Mouse (Mus musculus) intestine, embryonic 15.5 days (tissue): ENCODE measurements around the gene Pou2f3. TPM values are rescaled to one million over a fixed set of nuclear protein-coding genes. Genes with fewer than 3 reads are reported as not detected.

Experiments used
- ATAC-seq: fragments of 200-750 bp; cut with Nextera tagmentation; 2 replicates; pipeline ENCODE4 v1.8.0; 2017; ENCODE audit warnings: moderate TSS enrichment, moderate library complexity
- H3K27ac ChIP-seq: fragments of 300-500 bp; sonication (generic); 2 replicates; pipeline ENCODE4 v1.5.1; 2015; ENCODE audit warnings: mild to moderate bottlenecking, inconsistent platforms
- H3K27me3 ChIP-seq: fragments of 300-500 bp; sonication (generic); replicated peaks from 2 replicates; pipeline ENCODE4 v1.6.1; 2015; ENCODE audit warnings: inconsistent platforms
- H3K36me3 ChIP-seq: fragments of 300-500 bp; sonication (generic); 2 replicates; pipeline ENCODE4 v1.6.1; 2015; ENCODE audit warnings: inconsistent platforms
- H3K4me1 ChIP-seq: fragments of 300-500 bp; sonication (generic); replicated peaks from 2 replicates; pipeline ENCODE4 v1.6.1; 2015; ENCODE audit warnings: inconsistent platforms
- H3K4me2 ChIP-seq: fragments of 300-500 bp; sonication (generic); replicated peaks from 2 replicates; pipeline ENCODE4 v1.6.1; 2015; ENCODE audit warnings: mild to moderate bottlenecking, inconsistent platforms
- H3K4me3 ChIP-seq: fragments of 300-500 bp; sonication (generic); replicated peaks from 2 replicates; pipeline ENCODE4 v1.5.1; 2015; ENCODE audit warnings: inconsistent platforms
- H3K9ac ChIP-seq: fragments of 300-500 bp; sonication (generic); 2 replicates; pipeline ENCODE4 v1.6.1; 2015; ENCODE audit warnings: inconsistent platforms
- H3K9me3 ChIP-seq: fragments of 300-500 bp; sonication (generic); 2 replicates; pipeline ENCODE4 v1.6.1; 2016; ENCODE audit warnings: inconsistent platforms
- WGBS: fragments of 180-500 bp; shearing (Covaris S2); methylation state at CpG from one replicate; pipeline ENCODE4 v1.1.7; 2015; 5-methylcytosine and 5-hydroxymethylcytosine counted together
- polyA plus RNA-seq: library from polyadenylated mRNA; unstranded; fragments of >200 nt; fragmentation: Nextera tagmentation; extraction: Ambion mirVana; gene quantifications from 2 replicates; pipeline ENCODE4 v1.2.1, GENCODE M21; 2015

Pou2f3 gene
- polyA plus RNA-seq, 1 experiment from 2014 or later, result 0.70 TPM

DNA sequence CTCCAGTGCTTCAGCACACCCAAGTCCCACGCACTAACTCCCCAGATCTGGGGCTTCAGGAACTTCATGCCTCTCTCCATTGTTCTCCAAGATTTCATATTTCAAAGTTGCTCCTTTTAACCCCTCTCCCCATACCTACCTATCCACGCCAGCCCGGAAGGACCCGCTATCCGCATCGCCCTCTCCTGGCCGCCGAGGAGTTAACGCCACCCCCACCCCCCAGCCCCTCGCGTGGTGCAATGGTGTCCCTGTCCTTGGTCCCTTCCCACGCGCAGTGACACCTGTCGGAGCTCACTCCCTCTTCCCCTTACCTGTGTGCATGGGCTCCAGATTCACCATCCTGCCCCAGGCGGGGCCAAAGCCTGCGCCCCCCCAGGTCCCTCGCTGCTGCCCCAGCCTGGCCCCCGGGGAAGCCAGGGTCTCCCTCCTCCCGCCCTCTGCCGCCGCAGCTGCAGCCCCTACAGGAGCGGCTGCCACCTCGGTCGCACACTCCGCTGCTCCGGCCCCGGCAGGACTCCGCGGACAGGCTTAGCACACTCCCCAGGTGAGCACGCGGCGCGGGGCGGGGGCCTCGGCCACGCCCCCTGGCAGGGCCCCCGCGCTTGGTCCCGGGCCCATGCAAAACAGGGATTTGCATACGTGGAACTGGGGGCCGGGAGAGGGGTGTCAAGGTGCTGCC, 4.7 kb downstream of the Pou2f3 start:
- Histone ChIP-seq H3K36me3 (no peaks in the 10 kb centered on the region), H3K9me3 (no peaks in the 10 kb centered on the region), H3K27ac (no peak overlapping the region), H3K27me3 (peaks cover 26% of the 10 kb centered on the region), H3K9ac (peak overlapping the region; percentile 47), H3K4me2 (peak overlapping the region; percentile 90), H3K4me3 (peak overlapping the region; percentile 33), H3K4me1 (peaks cover 14% of the 10 kb centered on the region)
- whole genome bisulfite sequencing, result 2% methylated on average over 40 of the region's 41 CpGs
- peak; percentile 63 for ATAC-seq

DNA sequence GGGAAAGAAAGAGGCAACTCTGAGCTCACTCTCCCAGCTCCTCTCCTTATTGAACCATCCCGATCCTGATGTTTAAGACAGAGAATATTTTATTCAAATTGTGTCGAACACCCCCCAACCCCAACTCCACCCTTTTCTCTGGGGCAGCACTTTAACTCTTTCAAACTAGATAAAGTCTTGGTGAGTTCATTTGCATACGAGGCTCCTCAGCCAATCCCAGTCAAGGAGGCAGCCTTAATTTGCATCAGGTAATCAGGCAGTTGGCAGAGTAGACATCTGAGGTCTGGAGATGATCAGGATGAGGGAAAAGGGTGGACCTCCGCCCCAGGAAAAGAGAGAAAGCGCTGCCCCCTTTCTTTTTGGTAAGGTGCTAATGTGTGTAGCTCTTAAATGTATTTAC, 10.0 kb downstream of the Pou2f3 start:
- ATAC-seq, result no peak
- Histone ChIP-seq H3K36me3 (no peaks in the 10 kb centered on the region), H3K9ac (no peak overlapping the region), H3K4me1 (peaks cover 3% of the 10 kb centered on the region; the same call in 1 of the 2 replicates), H3K4me3 (no peak overlapping the region), H3K27ac (no peak overlapping the region), H3K9me3 (no peaks in the 10 kb centered on the region), H3K27me3 (peaks cover 18% of the 10 kb centered on the region), H3K4me2 (no peak overlapping the region)
- 21% methylated on average over 5 of the region's 5 CpGs for WGBS

DNA sequence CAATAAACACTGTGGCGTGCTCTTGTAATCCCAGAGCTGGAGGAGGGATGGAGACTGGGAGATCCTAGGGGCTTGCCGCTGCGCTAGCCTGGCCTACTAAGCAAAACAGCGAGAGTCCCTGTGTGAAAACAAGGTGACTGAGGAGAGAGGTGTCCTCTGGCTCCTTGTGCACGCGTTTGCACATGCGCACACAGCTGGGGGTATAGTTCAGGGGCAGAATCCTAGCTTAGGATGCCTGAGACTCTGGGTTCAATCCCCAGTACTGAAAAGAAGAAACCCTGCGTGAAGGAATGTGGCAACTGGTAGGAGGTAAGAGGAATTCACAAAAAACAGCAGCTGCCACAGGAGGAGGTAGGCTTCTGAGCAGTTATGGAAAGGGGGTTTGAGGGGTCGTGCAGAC, 16.2 kb downstream of the Pou2f3 start:
- H3K9ac ChIP-seq, result no peak overlapping the region

DNA sequence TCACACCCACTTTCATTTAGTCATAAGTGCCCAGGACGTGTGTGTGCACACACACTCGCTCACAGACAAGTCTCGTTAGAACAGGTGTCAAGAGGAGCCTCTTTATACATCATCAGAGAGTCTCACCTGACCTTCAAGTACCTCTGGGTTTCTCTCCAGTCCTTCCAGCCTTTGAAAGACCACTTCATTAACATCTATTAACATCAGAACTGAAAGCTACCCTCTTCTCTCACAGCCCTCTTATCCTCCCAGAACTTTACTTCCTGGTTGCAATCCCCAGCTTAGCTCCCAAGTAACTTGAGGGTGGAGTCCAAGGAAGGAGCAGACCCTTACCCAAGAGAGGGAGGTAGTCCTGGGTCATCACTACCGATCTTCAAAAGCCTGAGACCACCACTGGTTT, 18.6 kb downstream of the Pou2f3 start:
- H3K4me2 ChIP-seq, result no peak overlapping the region
- no peaks in the 10 kb centered on the region for H3K27me3 ChIP-seq
- 0 out of 2 replicates have a peak, but pooled peaks cover 3% of the 10 kb centered on the region for H3K4me1 ChIP-seq
- no peaks in the 10 kb centered on the region for H3K9me3 ChIP-seq
- 63% methylated on average over 4 of the region's 4 CpGs for WGBS
- H3K4me3 ChIP-seq, result no peak overlapping the region
- no peak overlapping the region for H3K27ac ChIP-seq
- H3K9ac ChIP-seq, result no peak overlapping the region
- H3K36me3 ChIP-seq, result no peaks in the 10 kb centered on the region
- no peak for ATAC-seq

More for the DNA sequence above, 16.2 kb downstream of the Pou2f3 start:
- ATAC-seq, result no peak
- WGBS, result 34% methylated on average over 9 of the region's 9 CpGs
- H3K27me3 ChIP-seq, result no peaks in the 10 kb centered on the region
- no peak overlapping the region for H3K27ac ChIP-seq
- no peak overlapping the region for H3K4me3 ChIP-seq
- no peaks in the 10 kb centered on the region for H3K9me3 ChIP-seq
- H3K36me3 ChIP-seq, result no peaks in the 10 kb centered on the region
- H3K4me1 ChIP-seq, result no peaks in the 10 kb centered on the region
- no peak overlapping the region for H3K4me2 ChIP-seq

DNA sequence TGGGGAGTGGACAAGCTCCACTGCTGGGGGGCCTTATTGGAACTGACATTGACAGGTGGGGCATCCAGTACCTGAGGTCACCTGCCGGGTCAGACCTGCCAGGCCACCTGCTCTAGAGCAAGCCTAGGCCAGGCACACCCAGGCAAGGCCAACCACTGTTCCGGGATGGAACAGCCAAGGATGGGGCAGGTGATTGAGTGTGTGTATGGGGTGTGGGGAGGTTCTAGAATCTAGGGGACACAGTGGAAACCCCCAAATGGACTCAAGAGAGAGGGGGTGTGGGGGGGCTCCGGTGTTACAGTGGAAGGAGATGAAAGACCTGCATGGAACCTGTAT, 21.2 kb downstream of the Pou2f3 start:
- H3K36me3 ChIP-seq, result no peaks in the 10 kb centered on the region
- H3K4me3 ChIP-seq, result no peak overlapping the region
- no peak overlapping the region for H3K9ac ChIP-seq
- no peaks in the 10 kb centered on the region for H3K27me3 ChIP-seq
- ATAC-seq, result 0 out of 2 replicates have a peak, but pooled peaks have one; percentile 50
- no peak overlapping the region for H3K4me2 ChIP-seq
- H3K27ac ChIP-seq, result no peak overlapping the region
- no peaks in the 10 kb centered on the region for H3K9me3 ChIP-seq
- H3K4me1 ChIP-seq, result 0 out of 2 replicates have a peak, but pooled peaks cover 3% of the 10 kb centered on the region
- 56% methylated on average over 3 of the region's 3 CpGs for WGBS

DNA sequence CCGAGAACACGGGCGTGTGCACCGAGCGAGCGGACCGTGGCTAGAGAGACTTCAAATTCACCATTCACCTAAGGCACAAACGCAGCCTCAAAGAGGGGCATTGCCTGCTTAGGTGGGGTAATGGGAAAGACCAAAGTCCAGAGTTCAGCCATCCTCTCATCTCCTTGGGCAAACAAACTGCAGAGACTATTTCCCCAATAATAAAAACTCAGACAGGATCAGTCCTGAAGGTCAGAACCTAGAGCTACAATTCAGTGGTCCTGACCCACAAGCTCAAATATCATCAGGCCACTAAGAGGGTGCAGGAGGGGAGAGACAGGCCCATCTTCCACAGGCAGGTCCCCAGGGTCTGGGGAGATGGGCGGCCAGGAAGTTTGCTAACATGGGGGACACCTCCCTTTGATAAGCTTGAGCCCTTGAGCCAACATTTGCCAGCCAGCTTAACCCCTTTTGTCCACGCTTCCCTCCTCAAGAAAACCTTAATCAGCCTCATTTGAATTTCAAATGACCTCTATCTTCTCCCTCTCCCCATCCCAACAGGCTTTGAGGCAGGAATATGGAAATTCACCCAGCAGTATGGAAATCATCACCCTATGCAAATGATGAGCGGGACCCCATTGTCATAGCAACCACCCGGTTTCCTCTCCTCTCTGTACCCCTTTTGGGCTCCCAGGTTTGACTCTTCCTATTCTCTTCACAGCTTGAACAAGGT, 21.7 kb downstream of the Pou2f3 start:
- Histone ChIP-seq H3K4me3 (no peak overlapping the region), H3K4me2 (peak overlapping the region; percentile 28; the same call in 1 of the 2 replicates), H3K9ac (no peak overlapping the region), H3K9me3 (no peaks in the 10 kb centered on the region), H3K4me1 (0 out of 2 replicates have a peak, but pooled peaks cover 3% of the 10 kb centered on the region), H3K27me3 (no peaks in the 10 kb centered on the region), H3K36me3 (no peaks in the 10 kb centered on the region), H3K27ac (no peak overlapping the region)
- WGBS, result 56% methylated on average over 12 of the region's 12 CpGs
- peak; percentile 60 for ATAC-seq

DNA sequence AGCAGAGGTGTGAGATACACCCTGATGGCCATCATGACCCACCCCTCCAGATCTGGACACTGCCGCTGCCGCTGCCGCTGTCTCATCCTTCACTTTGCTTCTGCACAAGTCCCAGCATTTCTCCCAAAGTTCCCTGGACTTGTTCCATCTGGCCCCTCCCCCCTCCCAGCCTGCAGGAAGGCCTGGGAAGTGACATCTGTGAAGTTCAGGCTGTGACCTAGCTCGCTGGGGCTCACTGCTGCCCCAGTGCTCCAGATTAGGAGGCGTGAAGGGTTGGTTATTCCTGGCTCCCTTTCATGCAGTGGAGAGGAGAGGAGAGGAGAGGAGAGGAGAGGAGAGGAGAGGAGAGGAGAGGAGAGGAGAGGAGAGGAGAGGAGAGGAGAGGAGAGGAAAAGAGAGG, 30.6 kb downstream of the Pou2f3 start:
- Histone ChIP-seq H3K9me3 (no peaks in the 10 kb centered on the region), H3K27ac (no peak overlapping the region), H3K4me3 (no peak overlapping the region), H3K27me3 (no peaks in the 10 kb centered on the region), H3K4me2 (no peak overlapping the region), H3K4me1 (0 out of 2 replicates have a peak, but pooled peaks cover 2% of the 10 kb centered on the region), H3K9ac (no peak overlapping the region), H3K36me3 (no peaks in the 10 kb centered on the region)
- 53% methylated on average over 5 of the region's 5 CpGs for WGBS
- peak; percentile 56; the same call in 1 of the 2 replicates for ATAC-seq

DNA sequence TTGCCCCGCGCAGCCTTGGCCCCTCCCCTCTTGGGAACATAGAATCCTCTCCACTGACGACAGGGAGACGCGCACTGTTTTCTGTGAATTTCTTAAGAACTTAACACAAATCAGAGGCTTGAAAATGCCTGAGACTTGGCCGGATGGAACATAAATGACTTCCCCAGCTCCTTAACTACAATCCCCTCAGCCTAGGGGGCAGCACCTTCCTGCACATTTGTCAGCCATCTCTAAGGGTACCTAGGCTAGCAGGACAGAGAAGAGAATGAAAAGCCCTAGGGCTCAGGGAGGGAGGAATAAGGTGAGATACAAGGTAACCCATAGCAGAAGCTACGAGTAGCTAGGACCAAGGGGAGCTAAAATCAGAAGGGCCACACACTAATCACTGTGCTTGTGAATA, 32.0 kb downstream of the Pou2f3 start:
- Histone ChIP-seq H3K27me3 (no peaks in the 10 kb centered on the region), H3K9ac (no peak overlapping the region), H3K27ac (no peak overlapping the region), H3K4me2 (no peak overlapping the region), H3K4me3 (no peak overlapping the region), H3K4me1 (0 out of 2 replicates have a peak, but pooled peaks cover 2% of the 10 kb centered on the region), H3K36me3 (no peaks in the 10 kb centered on the region), H3K9me3 (no peaks in the 10 kb centered on the region)
- WGBS, result 56% methylated on average over 7 of the region's 7 CpGs
- ATAC-seq, result no peak

DNA sequence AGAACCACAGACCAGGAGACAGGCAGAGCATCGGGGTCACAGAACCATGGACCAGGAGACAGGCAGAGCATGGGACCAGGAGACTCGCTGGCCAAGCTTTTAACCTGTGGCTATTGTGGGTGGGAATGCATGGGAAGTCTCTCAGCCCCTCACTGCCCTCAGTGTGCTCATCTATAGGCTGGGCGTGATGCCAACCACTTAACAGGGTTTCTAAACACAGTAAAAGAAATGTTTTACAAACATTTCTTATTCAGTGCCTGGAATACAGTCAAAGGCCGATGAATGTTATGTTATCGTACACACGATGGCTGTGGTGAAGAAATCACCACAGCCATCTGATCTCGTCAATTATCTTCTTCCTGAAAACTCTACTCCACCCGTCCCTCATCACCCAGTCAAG, 43.1 kb downstream of the Pou2f3 start:
- no peak overlapping the region for H3K27ac ChIP-seq

DNA sequence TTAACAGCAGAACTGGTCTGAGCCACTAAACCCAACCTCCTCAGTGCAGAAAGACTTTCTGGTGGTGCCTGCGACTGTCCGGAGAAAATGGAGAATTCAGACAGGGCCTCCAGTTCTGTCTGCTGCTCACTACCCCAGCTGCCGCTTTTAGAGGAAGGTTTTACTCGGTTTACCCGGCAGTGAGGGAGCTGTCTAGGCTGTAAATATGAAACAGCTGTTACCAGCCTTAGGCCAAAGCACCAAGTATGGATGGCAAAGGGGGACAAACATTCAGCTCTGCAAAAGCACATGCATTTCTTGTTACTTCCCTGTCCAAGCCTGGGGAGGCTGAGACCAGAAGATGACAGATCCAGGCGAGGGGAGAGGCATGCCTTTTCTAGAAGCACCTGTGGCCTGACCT, 43.8 kb downstream of the Pou2f3 start:
- Histone ChIP-seq H3K27me3 (no peaks in the 10 kb centered on the region), H3K4me3 (no peak overlapping the region), H3K9me3 (no peaks in the 10 kb centered on the region), H3K4me1 (peaks cover 8% of the 10 kb centered on the region; the same call in 1 of the 2 replicates), H3K9ac (no peak overlapping the region), H3K27ac (no peak overlapping the region), H3K36me3 (no peaks in the 10 kb centered on the region), H3K4me2 (no peak overlapping the region)
- no peak for ATAC-seq
- WGBS, result 62% methylated on average over 6 of the region's 6 CpGs

More for the DNA sequence above, 43.1 kb downstream of the Pou2f3 start:
- no peaks in the 10 kb centered on the region for H3K9me3 ChIP-seq
- H3K9ac ChIP-seq, result no peak overlapping the region
- peaks cover 8% of the 10 kb centered on the region; the same call in 1 of the 2 replicates for H3K4me1 ChIP-seq
- no peak overlapping the region for H3K4me2 ChIP-seq
- 50% methylated on average over 8 of the region's 8 CpGs for WGBS
- no peaks in the 10 kb centered on the region for H3K36me3 ChIP-seq
- no peaks in the 10 kb centered on the region for H3K27me3 ChIP-seq
- H3K4me3 ChIP-seq, result no peak overlapping the region
- ATAC-seq, result peak; percentile 28; the same call in 1 of the 2 replicates

DNA sequence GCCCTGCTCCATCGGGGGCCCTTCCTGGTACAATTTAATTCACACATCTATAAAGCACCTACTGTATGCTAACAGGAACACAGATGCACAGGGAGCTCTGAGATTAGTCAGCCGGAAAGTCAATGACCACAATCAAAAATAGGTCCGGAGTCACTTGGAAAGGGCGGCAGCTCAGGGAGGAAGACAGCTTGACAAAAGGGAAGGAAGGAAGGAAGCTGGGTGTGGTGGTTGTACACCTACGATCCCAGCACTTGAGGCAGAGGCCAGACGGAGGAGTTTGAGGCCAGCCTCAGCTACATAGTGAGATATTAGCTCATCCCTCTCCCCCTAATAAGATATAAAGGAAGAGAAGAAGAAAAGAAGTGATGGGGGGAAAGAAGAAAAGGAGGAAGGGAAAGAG, 54.2 kb downstream of the Pou2f3 start:
- no peak overlapping the region for H3K4me3 ChIP-seq
- H3K9ac ChIP-seq, result no peak overlapping the region
- H3K36me3 ChIP-seq, result no peaks in the 10 kb centered on the region
- H3K4me2 ChIP-seq, result no peak overlapping the region
- 78% methylated on average over 6 of the region's 6 CpGs for WGBS
- no peaks in the 10 kb centered on the region for H3K9me3 ChIP-seq
- H3K27ac ChIP-seq, result no peak overlapping the region
- ATAC-seq, result no peak
- H3K4me1 ChIP-seq, result no peaks in the 10 kb centered on the region
- no peaks in the 10 kb centered on the region for H3K27me3 ChIP-seq

DNA sequence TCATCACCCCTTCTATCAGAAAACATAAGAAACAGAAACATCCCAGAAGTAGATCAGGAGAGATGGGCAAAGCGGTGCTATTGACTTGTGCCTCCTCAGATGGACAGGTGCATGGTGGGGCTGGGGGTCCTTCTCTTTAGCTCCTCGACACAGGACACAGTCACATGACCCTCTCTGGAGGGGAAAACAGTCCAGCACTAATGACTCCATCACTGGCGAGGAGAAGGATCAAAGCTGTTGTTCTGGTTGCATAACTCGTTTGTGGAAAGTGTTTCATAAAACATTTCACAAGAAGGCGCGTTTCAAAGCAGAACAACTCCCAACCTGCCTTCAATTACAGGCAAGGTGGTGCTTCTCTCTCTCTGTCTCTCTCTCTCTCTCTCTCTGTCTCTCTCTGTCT, 58.4 kb downstream of the Pou2f3 start:
- Histone ChIP-seq H3K4me1 (peaks cover 10% of the 10 kb centered on the region; the same call in 1 of the 2 replicates), H3K27ac (no peak overlapping the region), H3K27me3 (no peaks in the 10 kb centered on the region), H3K4me2 (no peak overlapping the region), H3K4me3 (no peak overlapping the region), H3K9me3 (no peaks in the 10 kb centered on the region), H3K9ac (no peak overlapping the region), H3K36me3 (no peaks in the 10 kb centered on the region)
- WGBS, result 77% methylated on average over 6 of the region's 6 CpGs
- no peak for ATAC-seq
